Mouse (Mus musculus): ENCODE measurements around the gene Elovl7. TPM values are rescaled to one million over a fixed set of nuclear protein-coding genes. Genes with fewer than 3 reads are reported as not detected.

Gene Elovl7
- total and polyA plus RNA-seq, 2 experiments from 2014 or later: 2.6 to 2.9 TPM

DNA sequence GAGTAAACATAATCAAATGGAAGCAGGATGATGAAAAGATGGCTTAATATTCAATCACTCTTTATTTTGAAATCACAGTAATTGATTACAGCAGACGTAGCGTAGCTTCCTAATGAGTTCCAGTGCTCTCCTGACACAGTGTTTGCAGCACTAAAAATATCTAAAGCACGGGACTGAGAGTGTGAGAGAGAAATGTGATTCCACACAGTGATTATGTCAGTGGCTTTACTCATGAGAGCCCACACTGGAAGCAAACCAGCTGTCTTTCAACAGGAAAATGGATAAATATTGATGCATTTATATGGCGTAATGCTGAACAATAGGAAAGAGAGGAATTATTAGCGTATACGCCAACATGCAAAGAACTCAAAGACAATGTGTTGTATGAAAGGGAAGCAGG, 64.4 kb downstream of the Elovl7 start:
- no peaks in the 10 kb centered on the region for H3K36me3 ChIP-seq (ENCODE audit: insufficient read depth)
- no peak overlapping the region for H3K27ac ChIP-seq (ENCODE audit: low read depth, low read length)
- ATAC-seq: peak; percentile 79
- H3K4me3 ChIP-seq (ENCODE audit: low read depth, low read length): no peak overlapping the region
- no peak for TF ChIP-seq CTCF (IDR thresholded peaks at IDR 0.05; ENCODE audit: low read depth)
- no peak overlapping the region for H3K4me2 ChIP-seq (ENCODE audit: low read depth)
- H3K9ac ChIP-seq: no peak overlapping the region
- no peaks in the 10 kb centered on the region for H3K9me3 ChIP-seq (ENCODE audit: low read length)
- DNase-seq: no peak
- H3K27me3 ChIP-seq (ENCODE audit: insufficient read depth, low read length): no peaks in the 10 kb centered on the region
- H3K4me1 ChIP-seq (ENCODE audit: insufficient read depth): no peaks in the 10 kb centered on the region
- 59% methylated on average over 6 of the region's 6 CpGs for WGBS

DNA sequence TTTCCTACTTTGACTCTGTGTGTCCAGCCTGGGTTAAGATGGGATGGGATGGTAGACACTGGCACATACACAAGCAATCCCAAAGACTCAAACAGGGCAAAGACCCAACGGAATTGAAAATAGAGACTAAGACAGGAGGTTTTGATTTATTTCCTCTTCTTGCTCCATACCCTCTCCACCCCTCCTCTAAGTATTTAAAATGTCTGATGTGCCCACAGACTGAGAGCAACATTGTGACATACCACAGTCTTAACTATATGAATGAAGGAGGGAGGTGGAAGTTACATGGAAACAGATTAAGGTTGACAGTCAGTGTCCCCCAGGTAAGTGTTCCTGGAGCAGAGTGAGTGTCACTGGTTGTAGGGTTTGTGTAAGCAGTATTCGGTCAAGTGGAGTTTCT, 70.1 kb downstream of the Elovl7 start:
- Histone ChIP-seq H3K4me2 (ENCODE audit: low read depth) (no peak overlapping the region), H3K36me3 (ENCODE audit: insufficient read depth) (no peaks in the 10 kb centered on the region), H3K27ac (ENCODE audit: low read depth, low read length) (no peak overlapping the region), H3K4me1 (ENCODE audit: insufficient read depth) (no peaks in the 10 kb centered on the region), H3K27me3 (ENCODE audit: insufficient read depth, low read length) (no peaks in the 10 kb centered on the region), H3K4me3 (ENCODE audit: low read depth, low read length) (no peak overlapping the region), H3K9me3 (ENCODE audit: low read length) (no peaks in the 10 kb centered on the region), H3K9ac (no peak overlapping the region)
- WGBS: 96% methylated on average over 2 of the region's 2 CpGs
- no peak for DNase-seq
- TF ChIP-seq CTCF (IDR thresholded peaks at IDR 0.05; ENCODE audit: low read depth): no peak
- ATAC-seq: no peak

DNA sequence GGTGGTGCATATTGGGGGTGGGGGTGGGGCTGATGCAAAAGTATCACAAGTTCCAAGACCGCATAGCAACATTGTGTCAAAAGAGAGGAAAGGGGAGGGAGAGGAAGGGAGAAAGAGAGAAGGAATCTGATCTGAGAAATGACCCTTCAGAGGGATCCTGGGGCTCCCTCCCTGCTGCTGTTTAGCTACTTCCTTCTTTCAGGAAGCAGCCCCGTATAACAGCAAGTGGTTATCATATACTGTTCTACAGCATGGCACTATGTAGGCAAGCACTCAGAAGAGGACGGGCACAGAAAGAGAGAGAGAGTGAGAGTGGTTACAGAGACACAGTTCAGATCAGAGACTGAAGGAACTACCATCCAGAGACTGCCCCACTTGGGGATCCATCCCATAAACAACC, 73.7 kb downstream of the Elovl7 start:
- Histone ChIP-seq H3K4me2 (ENCODE audit: low read depth) (no peak overlapping the region), H3K36me3 (ENCODE audit: insufficient read depth) (no peaks in the 10 kb centered on the region), H3K27ac (ENCODE audit: low read depth, low read length) (no peak overlapping the region), H3K9ac (no peak overlapping the region), H3K9me3 (ENCODE audit: low read length) (no peaks in the 10 kb centered on the region), H3K27me3 (ENCODE audit: insufficient read depth, low read length) (no peaks in the 10 kb centered on the region), H3K4me1 (ENCODE audit: insufficient read depth) (no peaks in the 10 kb centered on the region), H3K4me3 (ENCODE audit: low read depth, low read length) (no peak overlapping the region)
- TF ChIP-seq CTCF (IDR thresholded peaks at IDR 0.05; ENCODE audit: low read depth): no peak
- no peak for ATAC-seq
- 71% methylated on average over 3 of the region's 3 CpGs for WGBS
- DNase-seq: no peak

DNA sequence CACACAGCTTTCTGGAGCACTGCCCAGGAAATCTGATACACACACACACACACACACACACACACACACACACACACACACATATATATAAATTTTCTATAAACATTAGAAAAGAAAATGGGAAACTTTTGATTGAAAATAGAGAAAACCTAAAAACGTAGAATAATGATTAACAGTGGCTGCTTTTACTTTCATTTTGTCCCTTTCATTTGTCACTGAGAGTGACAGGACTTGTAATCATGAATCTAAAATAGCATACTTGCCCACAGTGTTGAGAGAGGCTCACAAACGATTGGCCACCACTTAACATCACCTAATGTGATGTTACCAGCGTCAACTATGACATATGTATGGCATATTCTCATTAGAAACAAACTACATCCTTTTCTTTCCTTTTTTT, 75.2 kb downstream of the Elovl7 start:
- Histone ChIP-seq H3K27ac (ENCODE audit: low read depth, low read length) (no peak overlapping the region), H3K4me2 (ENCODE audit: low read depth) (no peak overlapping the region), H3K9ac (no peak overlapping the region), H3K4me3 (ENCODE audit: low read depth, low read length) (no peak overlapping the region), H3K36me3 (ENCODE audit: insufficient read depth) (no peaks in the 10 kb centered on the region), H3K27me3 (ENCODE audit: insufficient read depth, low read length) (no peaks in the 10 kb centered on the region), H3K4me1 (ENCODE audit: insufficient read depth) (no peaks in the 10 kb centered on the region), H3K9me3 (ENCODE audit: low read length) (no peaks in the 10 kb centered on the region)
- DNase-seq (no peak), ATAC-seq (no peak)
- TF ChIP-seq CTCF (IDR thresholded peaks at IDR 0.05; ENCODE audit: low read depth): no peak
- WGBS: 62% methylated on average over 3 of the region's 3 CpGs

DNA sequence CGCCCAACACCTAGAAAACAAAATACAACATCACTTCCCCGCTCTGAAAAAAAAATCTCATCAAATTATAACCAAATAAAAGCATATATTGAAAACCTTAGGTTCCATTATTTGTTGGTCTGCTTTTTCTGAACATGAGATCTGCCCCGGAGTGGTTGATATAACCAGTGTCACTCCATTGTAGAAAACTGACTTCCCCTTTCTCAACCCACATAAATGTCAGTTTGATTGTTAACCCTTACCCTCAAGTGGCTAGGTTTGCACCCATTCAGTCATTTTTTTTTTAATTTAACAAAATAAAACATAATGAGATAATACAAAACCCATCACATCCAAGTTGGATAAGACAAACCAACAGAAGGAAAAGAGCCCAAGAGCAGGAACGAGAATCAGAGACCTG, 76.1 kb downstream of the Elovl7 start:
- WGBS: 91% methylated on average over 4 of the region's 4 CpGs
- ATAC-seq (no peak), DNase-seq (no peak)
- H3K9ac ChIP-seq: no peak overlapping the region
- H3K4me3 ChIP-seq (ENCODE audit: low read depth, low read length): no peak overlapping the region
- no peak overlapping the region for H3K4me2 ChIP-seq (ENCODE audit: low read depth)
- H3K27me3 ChIP-seq (ENCODE audit: insufficient read depth, low read length): no peaks in the 10 kb centered on the region
- H3K9me3 ChIP-seq (ENCODE audit: low read length): no peaks in the 10 kb centered on the region
- no peak for TF ChIP-seq CTCF (IDR thresholded peaks at IDR 0.05; ENCODE audit: low read depth)
- no peak overlapping the region for H3K27ac ChIP-seq (ENCODE audit: low read depth, low read length)
- no peaks in the 10 kb centered on the region for H3K4me1 ChIP-seq (ENCODE audit: insufficient read depth)
- no peaks in the 10 kb centered on the region for H3K36me3 ChIP-seq (ENCODE audit: insufficient read depth)

DNA sequence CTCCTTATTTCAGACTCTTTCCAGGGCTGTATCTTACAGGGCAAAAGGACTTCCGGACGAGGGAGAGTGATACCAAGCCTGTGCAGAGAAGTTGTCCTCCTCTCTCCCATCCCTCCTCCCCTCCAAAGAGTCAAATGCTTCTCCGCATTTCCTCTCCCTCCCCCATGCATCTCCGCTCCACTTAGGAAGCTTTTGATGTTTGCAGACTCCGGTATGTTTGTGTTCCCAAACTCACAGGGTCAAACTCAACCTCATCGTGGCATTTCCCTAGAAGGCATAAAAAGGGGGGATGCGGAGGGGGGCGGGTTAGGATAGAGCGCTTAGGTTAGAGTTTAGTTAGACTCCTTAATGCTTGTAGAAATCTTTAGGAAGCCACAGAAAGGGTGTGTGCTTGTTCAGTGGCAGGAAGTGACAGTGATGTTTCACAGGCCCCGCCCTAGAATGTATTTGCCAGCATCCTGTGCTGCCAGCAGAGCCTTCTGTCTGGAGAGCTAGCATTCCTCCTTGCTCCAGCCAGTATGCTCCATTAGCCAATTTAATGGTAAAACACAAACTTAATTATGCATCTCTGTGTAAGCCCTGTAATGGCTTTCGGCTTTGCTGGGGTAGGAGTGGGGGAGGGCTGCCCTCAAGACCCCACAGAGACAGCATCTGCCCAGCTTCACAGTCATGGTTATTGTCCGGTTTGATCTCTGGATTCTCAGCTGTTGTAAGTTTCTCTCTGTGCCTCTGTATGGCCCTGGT, 83.3 kb downstream of the Elovl7 start:
- no peaks in the 10 kb centered on the region for H3K9me3 ChIP-seq (ENCODE audit: low read length)
- H3K4me2 ChIP-seq (ENCODE audit: low read depth): peak overlapping the region; percentile 38
- WGBS: 32% methylated on average over 12 of the region's 12 CpGs
- no peak for TF ChIP-seq CTCF (IDR thresholded peaks at IDR 0.05; ENCODE audit: low read depth)
- no peaks in the 10 kb centered on the region for H3K36me3 ChIP-seq (ENCODE audit: insufficient read depth)
- ATAC-seq (peak; percentile 55; the same call in 1 of the 2 replicates), DNase-seq (no peak)
- no peak overlapping the region for H3K27ac ChIP-seq (ENCODE audit: low read depth, low read length)
- no peaks in the 10 kb centered on the region for H3K27me3 ChIP-seq (ENCODE audit: insufficient read depth, low read length)
- peak overlapping the region; percentile 23 for H3K4me3 ChIP-seq (ENCODE audit: low read depth, low read length)
- peaks cover 4% of the 10 kb centered on the region; the same call in 1 of the 2 replicates for H3K4me1 ChIP-seq (ENCODE audit: insufficient read depth)
- no peak overlapping the region for H3K9ac ChIP-seq

DNA sequence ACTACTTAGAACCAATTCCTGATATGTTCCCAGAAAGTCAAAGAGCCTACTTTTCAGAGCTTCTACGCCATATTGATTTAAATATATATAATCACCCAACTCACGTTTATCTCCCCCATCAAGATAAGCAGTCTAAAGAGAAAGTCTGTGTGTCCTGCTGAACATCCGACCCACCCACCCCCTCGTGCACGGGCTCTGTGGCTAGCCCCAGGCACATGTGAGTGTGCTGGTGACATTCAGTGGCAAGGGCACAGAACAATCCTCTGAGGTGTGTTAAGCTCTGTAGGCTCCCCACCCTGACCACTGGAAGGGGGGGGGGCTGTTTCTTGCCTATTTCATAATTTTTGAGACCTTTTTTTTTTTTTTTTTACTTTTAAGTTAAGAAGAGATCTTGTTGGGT, 84.0 kb downstream of the Elovl7 start:
- Histone ChIP-seq H3K9ac (no peak overlapping the region), H3K4me1 (ENCODE audit: insufficient read depth) (peaks cover 4% of the 10 kb centered on the region; the same call in 1 of the 2 replicates), H3K27me3 (ENCODE audit: insufficient read depth, low read length) (no peaks in the 10 kb centered on the region), H3K4me3 (ENCODE audit: low read depth, low read length) (no peak overlapping the region), H3K4me2 (ENCODE audit: low read depth) (no peak overlapping the region), H3K9me3 (ENCODE audit: low read length) (no peaks in the 10 kb centered on the region), H3K27ac (ENCODE audit: low read depth, low read length) (no peak overlapping the region), H3K36me3 (ENCODE audit: insufficient read depth) (no peaks in the 10 kb centered on the region)
- TF ChIP-seq CTCF (IDR thresholded peaks at IDR 0.05; ENCODE audit: low read depth): no peak
- ATAC-seq: no peak
- no peak for DNase-seq
- 83% methylated on average over 5 of the region's 5 CpGs for WGBS
